Mouse (Mus musculus): Measurements from ENCODE around the gene Hoxb6. TPM values are rescaled to one million over a fixed set of nuclear protein-coding genes. Genes with fewer than 3 reads are reported as not detected.

Gene Hoxb6
- polyA plus RNA-seq, 1 experiment = not detected

GRCm38 (mm10) chr11:96337026-96337425, 44.8 kb downstream of the Hoxb6 start:
- Histone ChIP-seq H3ac (ENCODE audit: control insufficient read depth, insufficient read length) (no peak overlapping the region), H3K4me3 (no peak overlapping the region), H3K79me2 (ENCODE audit: control insufficient read depth, insufficient read depth) (no peaks in the 10 kb centered on the region), H3K27me3 (ENCODE audit: control insufficient read depth, insufficient read depth, insufficient read length) (peaks cover 87% of the 10 kb centered on the region), H3K36me3 (ENCODE audit: control insufficient read depth, insufficient read depth) (no peaks in the 10 kb centered on the region), H3K4me2 (ENCODE audit: low read depth) (no peak overlapping the region)
- TF ChIP-seq MYOG (IDR thresholded peaks at IDR 0.05; ENCODE audit: control insufficient read depth in 1 of 3, insufficient read depth in 1 of 3, insufficient read length in 2 of 3, low read depth in 2 of 3) (no peak), TCF3 (IDR thresholded peaks at IDR 0.05; ENCODE audit: insufficient read length, low read depth) (no peak)

GRCm38 (mm10) chr11:96338957-96339855, 46.9 kb downstream of the Hoxb6 start:
- Histone ChIP-seq H3K36me3 (ENCODE audit: control insufficient read depth, insufficient read depth) (no peaks in the 10 kb centered on the region), H3K4me2 (ENCODE audit: low read depth) (no peak overlapping the region), H3K79me2 (ENCODE audit: control insufficient read depth, insufficient read depth) (no peaks in the 10 kb centered on the region), H3K27me3 (ENCODE audit: control insufficient read depth, insufficient read depth, insufficient read length) (peaks cover 79% of the 10 kb centered on the region), H3K4me3 (no peak overlapping the region), H3ac (ENCODE audit: control insufficient read depth, insufficient read length) (no peak overlapping the region)
- TF ChIP-seq MAX (IDR thresholded peaks at IDR 0.05; ENCODE audit: low read depth) (no peak), MYOG (IDR thresholded peaks at IDR 0.05; ENCODE audit: control insufficient read depth in 1 of 3, insufficient read depth in 1 of 3, insufficient read length in 2 of 3, low read depth in 2 of 3) (no peak), POLR2AphosphoS2 (IDR thresholded peaks at IDR 0.05; ENCODE audit: insufficient read length, low read depth) (no peak), TCF3 (IDR thresholded peaks at IDR 0.05; ENCODE audit: insufficient read length, low read depth) (no peak), TCF12 (IDR thresholded peaks at IDR 0.05; ENCODE audit: insufficient read depth, poor library complexity, severe bottlenecking) (no peak), SRF (IDR thresholded peaks at IDR 0.05; ENCODE audit: control insufficient read depth, insufficient read length, low read depth) (no peak), E2F4 (IDR thresholded peaks at IDR 0.05; ENCODE audit: insufficient read depth) (no peak), CEBPB (IDR thresholded peaks at IDR 0.05; ENCODE audit: insufficient read depth, poor library complexity, severe bottlenecking) (no peak), POLR2A (IDR thresholded peaks at IDR 0.05; ENCODE audit: insufficient read length, low read depth) (no peak), REST (IDR thresholded peaks at IDR 0.05; ENCODE audit: insufficient read depth, insufficient read length) (no peak), MYOD1 (IDR thresholded peaks at IDR 0.05; ENCODE audit: control insufficient read depth in 1 of 3, insufficient read length in 2 of 3, low read depth in 2 of 3) (no peak), USF1 (IDR thresholded peaks at IDR 0.05; ENCODE audit: low read depth) (no peak)

GRCm38 (mm10) chr11:96340698-96341365, 48.6 kb downstream of the Hoxb6 start:
- no peak for TF ChIP-seq CEBPB (IDR thresholded peaks at IDR 0.05; ENCODE audit: insufficient read depth, poor library complexity, severe bottlenecking)
- TF ChIP-seq SRF (IDR thresholded peaks at IDR 0.05; ENCODE audit: control insufficient read depth, insufficient read length, low read depth) = no peak
- no peak for TF ChIP-seq E2F4 (IDR thresholded peaks at IDR 0.05; ENCODE audit: insufficient read depth)
- no peak for TF ChIP-seq MYOD1 (IDR thresholded peaks at IDR 0.05; ENCODE audit: control insufficient read depth in 1 of 3, insufficient read length in 2 of 3, low read depth in 2 of 3)
- no peak for TF ChIP-seq MYOG (IDR thresholded peaks at IDR 0.05; ENCODE audit: control insufficient read depth in 1 of 3, insufficient read depth in 1 of 3, insufficient read length in 2 of 3, low read depth in 2 of 3)
- no peak for TF ChIP-seq POLR2AphosphoS2 (IDR thresholded peaks at IDR 0.05; ENCODE audit: insufficient read length, low read depth)
- TF ChIP-seq TCF12 (IDR thresholded peaks at IDR 0.05; ENCODE audit: insufficient read depth, poor library complexity, severe bottlenecking) = no peak
- no peak for TF ChIP-seq USF1 (IDR thresholded peaks at IDR 0.05; ENCODE audit: low read depth)
- no peak for TF ChIP-seq TCF3 (IDR thresholded peaks at IDR 0.05; ENCODE audit: insufficient read length, low read depth)
- TF ChIP-seq REST (IDR thresholded peaks at IDR 0.05; ENCODE audit: insufficient read depth, insufficient read length) = no peak
- no peak for TF ChIP-seq POLR2A (IDR thresholded peaks at IDR 0.05; ENCODE audit: insufficient read length, low read depth)
- no peak for TF ChIP-seq MAX (IDR thresholded peaks at IDR 0.05; ENCODE audit: low read depth)

GRCm38 (mm10) chr11:96341701-96342575, 49.7 kb downstream of the Hoxb6 start:
- H3K79me2 ChIP-seq (ENCODE audit: control insufficient read depth, insufficient read depth) = no peaks in the 10 kb centered on the region
- TF ChIP-seq SRF (IDR thresholded peaks at IDR 0.05; ENCODE audit: control insufficient read depth, insufficient read length, low read depth) = no peak
- no peak for TF ChIP-seq E2F4 (IDR thresholded peaks at IDR 0.05; ENCODE audit: insufficient read depth)
- TF ChIP-seq MAX (IDR thresholded peaks at IDR 0.05; ENCODE audit: low read depth) = no peak
- TF ChIP-seq CEBPB (IDR thresholded peaks at IDR 0.05; ENCODE audit: insufficient read depth, poor library complexity, severe bottlenecking) = no peak
- H3K4me2 ChIP-seq (ENCODE audit: low read depth) = peak overlapping the region; percentile 44
- H3K36me3 ChIP-seq (ENCODE audit: control insufficient read depth, insufficient read depth) = no peaks in the 10 kb centered on the region
- peaks cover 81% of the 10 kb centered on the region for H3K27me3 ChIP-seq (ENCODE audit: control insufficient read depth, insufficient read depth, insufficient read length)
- H3K4me3 ChIP-seq = no peak overlapping the region
- H3ac ChIP-seq (ENCODE audit: control insufficient read depth, insufficient read length) = no peak overlapping the region

More at GRCm38 (mm10) chr11:96340698-96341365, 48.6 kb downstream of the Hoxb6 start:
- H3K4me2 ChIP-seq (ENCODE audit: low read depth) = no peak overlapping the region
- H3K4me3 ChIP-seq = no peak overlapping the region
- no peaks in the 10 kb centered on the region for H3K79me2 ChIP-seq (ENCODE audit: control insufficient read depth, insufficient read depth)
- H3ac ChIP-seq (ENCODE audit: control insufficient read depth, insufficient read length) = no peak overlapping the region
- peaks cover 78% of the 10 kb centered on the region for H3K27me3 ChIP-seq (ENCODE audit: control insufficient read depth, insufficient read depth, insufficient read length)
- no peaks in the 10 kb centered on the region for H3K36me3 ChIP-seq (ENCODE audit: control insufficient read depth, insufficient read depth)
